Mouse (Mus musculus) limb, embryonic 15.5 days (tissue): ENCODE results near the gene Sbno2. TPM values are rescaled to one million over a fixed set of nuclear protein-coding genes. Genes with fewer than 3 reads are reported as not detected.

Experiments
- ATAC-seq: fragments of 200-750 bp; cut with Nextera tagmentation; 2 replicates; pipeline ENCODE4 v1.8.0; 2017; ENCODE audit warnings: low read depth, moderate TSS enrichment; ENCODE audit not compliant: insufficient number of reproducible peaks, low FRiP score, low TSS enrichment
- H3K27ac ChIP-seq: fragments of 300-500 bp; sonication (generic); 2 replicates; pipeline ENCODE4 v1.5.1; 2015; ENCODE audit warnings: moderate library complexity, mild to moderate bottlenecking, inconsistent platforms
- H3K27me3 ChIP-seq: fragments of 300-500 bp; sonication (generic); 2 replicates; pipeline ENCODE4 v1.6.1; 2015; ENCODE audit warnings: inconsistent platforms
- H3K36me3 ChIP-seq: fragments of 300-500 bp; sonication (generic); 2 replicates; pipeline ENCODE4 v1.6.1; 2015; ENCODE audit warnings: inconsistent platforms
- H3K4me1 ChIP-seq: fragments of 300-500 bp; sonication (generic); 2 replicates; pipeline ENCODE4 v1.6.1; 2015; ENCODE audit warnings: inconsistent platforms
- H3K4me2 ChIP-seq: fragments of 300-500 bp; sonication (generic); 2 replicates; pipeline ENCODE4 v1.6.1; 2015; ENCODE audit warnings: mild to moderate bottlenecking, inconsistent platforms
- H3K4me3 ChIP-seq: fragments of 300-500 bp; sonication (generic); 2 replicates; pipeline ENCODE4 v1.5.1; 2015; ENCODE audit warnings: mild to moderate bottlenecking, inconsistent platforms
- H3K9ac ChIP-seq: fragments of 300-500 bp; sonication (generic); 2 replicates; pipeline ENCODE4 v1.6.1; 2015; ENCODE audit warnings: inconsistent platforms
- H3K9me3 ChIP-seq: fragments of 300-500 bp; sonication (generic); 2 replicates; pipeline ENCODE4 v1.6.1; 2016; ENCODE audit warnings: inconsistent platforms
- WGBS: fragments of 180-500 bp; shearing (Covaris S2); methylation state at CpG from one replicate; pipeline ENCODE4 v1.1.7; 2015; 5-methylcytosine and 5-hydroxymethylcytosine counted together
- polyA plus RNA-seq: library from polyadenylated mRNA; unstranded; fragments of >200 nt; fragmentation: Nextera tagmentation; extraction: Ambion mirVana; gene quantifications from 2 replicates; pipeline ENCODE4 v1.2.1, GENCODE M21; 2015

The Sbno2 gene
- polyA plus RNA-seq, 1 experiment from 2014 or later, result 19.8 TPM

- no peak overlapping the region for H3K27ac ChIP-seq
- H3K9ac ChIP-seq, result no peak overlapping the region
- H3K9me3 ChIP-seq, result no peaks in the 10 kb centered on the region
- H3K27me3 ChIP-seq, result no peaks in the 10 kb centered on the region
- ATAC-seq, result no peak
- no peak overlapping the region for H3K4me2 ChIP-seq
- peaks cover 39% of the 10 kb centered on the region for H3K36me3 ChIP-seq
- peaks cover 22% of the 10 kb centered on the region for H3K4me1 ChIP-seq
- no peak overlapping the region for H3K4me3 ChIP-seq
- 76% methylated on average over 8 of the region's 8 CpGs for WGBS
These were observed 70.2 kb downstream of the Sbno2 start for GRCm38 (mm10) chr10:80035148-80035547.

GRCm38 (mm10) chr10:80033511-80034391 is 71.6 kb downstream of the Sbno2 start:
- H3K4me3 ChIP-seq, result no peak overlapping the region
- peaks cover 39% of the 10 kb centered on the region for H3K36me3 ChIP-seq
- H3K9me3 ChIP-seq, result no peaks in the 10 kb centered on the region
- peak overlapping the region; percentile 43; the same call in 1 of the 2 replicates for H3K27ac ChIP-seq
- WGBS, result 36% methylated on average over 9 of the region's 9 CpGs
- H3K4me2 ChIP-seq, result no peak overlapping the region
- no peak; the same call in 1 of the 2 replicates for ATAC-seq
- H3K27me3 ChIP-seq, result no peaks in the 10 kb centered on the region
- no peak overlapping the region for H3K9ac ChIP-seq
- H3K4me1 ChIP-seq, result peaks cover 16% of the 10 kb centered on the region

- Histone ChIP-seq H3K4me3 (no peak overlapping the region), H3K4me1 (peaks cover 8% of the 10 kb centered on the region), H3K27me3 (no peaks in the 10 kb centered on the region), H3K27ac (no peak overlapping the region; the same call in 1 of the 2 replicates), H3K9ac (no peak overlapping the region; the same call in 1 of the 2 replicates), H3K9me3 (no peaks in the 10 kb centered on the region), H3K4me2 (no peak overlapping the region), H3K36me3 (peaks cover 35% of the 10 kb centered on the region)
- 62% methylated on average over 5 of the region's 5 CpGs for WGBS
- no peak for ATAC-seq
These were observed 72.4 kb downstream of the Sbno2 start for GRCm38 (mm10) chr10:80032799-80033480.

- Histone ChIP-seq H3K36me3 (peaks cover 13% of the 10 kb centered on the region), H3K4me3 (no peak overlapping the region), H3K27me3 (no peaks in the 10 kb centered on the region), H3K4me2 (no peak overlapping the region), H3K4me1 (peaks cover 4% of the 10 kb centered on the region), H3K9me3 (no peaks in the 10 kb centered on the region), H3K27ac (no peak overlapping the region), H3K9ac (no peak overlapping the region)
- WGBS, result 84% methylated on average over 17 of the region's 17 CpGs
- ATAC-seq, result no peak
These were observed 74.6 kb downstream of the Sbno2 start for GRCm38 (mm10) chr10:80030736-80031135.

GRCm38 (mm10) chr10:80030191-80030590 is 75.2 kb downstream of the Sbno2 start:
- Histone ChIP-seq H3K4me1 (peaks cover 4% of the 10 kb centered on the region), H3K4me3 (no peak overlapping the region), H3K9ac (no peak overlapping the region), H3K36me3 (peaks cover 7% of the 10 kb centered on the region), H3K27me3 (no peaks in the 10 kb centered on the region), H3K4me2 (no peak overlapping the region), H3K27ac (no peak overlapping the region), H3K9me3 (no peaks in the 10 kb centered on the region)
- WGBS, result 88% methylated on average over 9 of the region's 9 CpGs
- no peak for ATAC-seq

GRCm38 (mm10) chr10:80028521-80028846 is 76.9 kb downstream of the Sbno2 start:
- H3K36me3 ChIP-seq, result no peaks in the 10 kb centered on the region
- no peak overlapping the region for H3K4me3 ChIP-seq
- H3K27ac ChIP-seq, result no peak overlapping the region
- H3K9ac ChIP-seq, result no peak overlapping the region
- H3K4me2 ChIP-seq, result no peak overlapping the region
- no peaks in the 10 kb centered on the region for H3K9me3 ChIP-seq
- H3K4me1 ChIP-seq, result peaks cover 8% of the 10 kb centered on the region; the same call in 1 of the 2 replicates
- H3K27me3 ChIP-seq, result no peaks in the 10 kb centered on the region
- no peak for ATAC-seq
- 93% methylated on average over 13 of the region's 13 CpGs for WGBS

- Histone ChIP-seq H3K9ac (no peak overlapping the region), H3K4me2 (no peak overlapping the region), H3K27ac (no peak overlapping the region), H3K27me3 (no peaks in the 10 kb centered on the region), H3K9me3 (no peaks in the 10 kb centered on the region), H3K4me1 (peaks cover 8% of the 10 kb centered on the region; the same call in 1 of the 2 replicates), H3K4me3 (no peak overlapping the region), H3K36me3 (no peaks in the 10 kb centered on the region)
- WGBS, result 71% methylated on average over 20 of the region's 20 CpGs
- ATAC-seq, result 0 out of 2 replicates have a peak, but pooled peaks have one; percentile 15
These were observed 77.5 kb downstream of the Sbno2 start for GRCm38 (mm10) chr10:80027681-80028520.

- H3K27ac ChIP-seq, result no peak overlapping the region
- H3K27me3 ChIP-seq, result no peaks in the 10 kb centered on the region
- no peak overlapping the region for H3K9ac ChIP-seq
- no peak for ATAC-seq
- 55% methylated on average over 12 of the region's 12 CpGs for whole genome bisulfite sequencing
- no peaks in the 10 kb centered on the region for H3K36me3 ChIP-seq
- peaks cover 8% of the 10 kb centered on the region; the same call in 1 of the 2 replicates for H3K4me1 ChIP-seq
- H3K4me2 ChIP-seq, result no peak overlapping the region
- H3K9me3 ChIP-seq, result no peaks in the 10 kb centered on the region
- no peak overlapping the region for H3K4me3 ChIP-seq
These were observed 79.5 kb downstream of the Sbno2 start for GRCm38 (mm10) chr10:80025889-80026288.

- ATAC-seq, result no peak
- H3K9me3 ChIP-seq, result no peaks in the 10 kb centered on the region
- no peak overlapping the region for H3K27ac ChIP-seq
- no peak overlapping the region for H3K4me3 ChIP-seq
- no peak overlapping the region for H3K9ac ChIP-seq
- H3K27me3 ChIP-seq, result no peaks in the 10 kb centered on the region
- H3K4me2 ChIP-seq, result no peak overlapping the region
- H3K36me3 ChIP-seq, result no peaks in the 10 kb centered on the region
- H3K4me1 ChIP-seq, result peaks cover 10% of the 10 kb centered on the region
- 76% methylated on average over 10 of the region's 10 CpGs for WGBS
These were observed 79.9 kb downstream of the Sbno2 start for GRCm38 (mm10) chr10:80025463-80025862.

GRCm38 (mm10) chr10:80025044-80025347 is 80.4 kb downstream of the Sbno2 start:
- no peaks in the 10 kb centered on the region for H3K9me3 ChIP-seq
- no peaks in the 10 kb centered on the region for H3K36me3 ChIP-seq
- no peak overlapping the region for H3K9ac ChIP-seq
- H3K4me3 ChIP-seq, result no peak overlapping the region
- 51% methylated on average over 4 of the region's 4 CpGs for WGBS
- no peak overlapping the region for H3K4me2 ChIP-seq
- peaks cover 14% of the 10 kb centered on the region for H3K4me1 ChIP-seq
- no peak overlapping the region for H3K27ac ChIP-seq
- no peaks in the 10 kb centered on the region for H3K27me3 ChIP-seq
- no peak for ATAC-seq

GRCm38 (mm10) chr10:80024229-80025043 is 80.9 kb downstream of the Sbno2 start:
- peaks cover 20% of the 10 kb centered on the region for H3K4me1 ChIP-seq
- H3K36me3 ChIP-seq, result no peaks in the 10 kb centered on the region
- no peak overlapping the region for H3K4me3 ChIP-seq
- H3K4me2 ChIP-seq, result no peak overlapping the region
- H3K9me3 ChIP-seq, result no peaks in the 10 kb centered on the region
- no peak overlapping the region for H3K9ac ChIP-seq
- no peak overlapping the region for H3K27ac ChIP-seq
- no peak for ATAC-seq
- no peaks in the 10 kb centered on the region; the same call in 1 of the 2 replicates for H3K27me3 ChIP-seq
- 71% methylated on average over 15 of the region's 15 CpGs for WGBS
